Mouse (Mus musculus): Measurements from ENCODE around the gene Sfxn2.

Sfxn2 gene

DNA sequence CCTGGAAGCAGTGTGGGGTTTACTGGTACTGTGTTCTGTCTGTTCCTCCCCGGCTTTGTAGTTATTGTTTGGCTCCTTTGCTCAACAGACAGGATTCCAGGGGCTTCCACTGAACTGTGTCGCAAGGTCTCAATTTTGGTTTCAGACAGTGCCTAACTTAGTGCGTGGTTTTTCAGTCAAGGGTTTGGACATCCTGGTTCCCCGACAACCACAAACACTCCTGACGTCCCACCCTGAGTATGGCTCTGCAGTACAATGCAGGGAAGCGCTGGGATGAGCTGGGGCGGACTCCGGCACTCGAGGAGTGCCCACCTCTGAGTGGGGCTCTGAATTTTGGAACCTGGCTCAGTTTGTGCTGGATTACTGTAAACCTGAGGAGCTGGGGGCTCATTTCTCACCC is 56.6 kb downstream of the Sfxn2 start:
- DNase-seq (ENCODE audit: low spot score in 2 of 2) = no peak

DNA sequence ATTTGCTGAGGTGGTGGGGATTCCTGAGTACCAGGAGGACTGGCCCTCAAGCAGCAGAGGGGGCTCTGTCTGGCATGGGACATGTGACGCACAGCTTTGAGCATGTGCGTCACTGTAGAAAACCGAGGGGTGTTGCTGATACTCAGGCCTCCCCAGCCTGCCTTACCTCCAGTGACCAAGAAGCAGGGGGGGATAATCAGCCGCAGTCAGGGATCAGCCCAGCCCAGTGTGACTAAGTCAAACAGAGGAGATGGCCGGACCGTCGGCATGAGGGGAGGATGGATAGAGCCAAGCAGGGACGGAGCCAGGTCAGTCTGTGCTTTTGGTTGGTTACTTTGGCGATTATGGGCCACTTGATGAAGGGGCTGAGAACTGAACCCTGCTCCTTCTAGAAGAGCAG is 58.5 kb downstream of the Sfxn2 start:
- DNase-seq (ENCODE audit: low spot score in 2 of 2) = no peak

DNA sequence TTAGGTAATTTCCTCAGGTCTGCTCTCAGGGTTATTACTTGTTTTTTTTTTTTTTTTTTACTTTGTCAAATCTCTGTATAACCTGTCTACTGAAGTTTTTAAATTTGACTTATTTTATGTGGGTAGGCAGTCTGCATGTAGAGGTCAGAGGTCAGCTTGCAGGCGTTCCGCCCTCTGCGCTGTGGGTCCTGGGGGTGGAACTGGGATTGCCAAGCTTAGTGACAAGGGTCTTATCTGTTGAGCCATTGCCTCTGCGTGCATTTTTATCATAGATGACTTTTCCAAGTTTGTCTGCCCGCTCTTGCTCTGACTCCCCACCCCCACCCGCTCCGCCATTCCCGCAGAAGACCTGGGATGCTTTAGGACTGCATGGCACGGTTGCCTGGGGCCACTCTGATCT is 62.6 kb downstream of the Sfxn2 start:
- DNase-seq (ENCODE audit: low spot score in 2 of 2) = no peak

- no peak for DNase-seq (ENCODE audit: low spot score in 2 of 2)
Measured at GRCm38 (mm10) chr19:46637598-46637997, 64.4 kb downstream of the Sfxn2 start.

- DNase-seq (ENCODE audit: low spot score in 2 of 2) = no peak
Measured at GRCm38 (mm10) chr19:46639053-46639452, 65.9 kb downstream of the Sfxn2 start.

GRCm38 (mm10) chr19:46639496-46639895 is 66.3 kb downstream of the Sfxn2 start:
- DNase-seq (ENCODE audit: low spot score in 2 of 2) = no peak

DNA sequence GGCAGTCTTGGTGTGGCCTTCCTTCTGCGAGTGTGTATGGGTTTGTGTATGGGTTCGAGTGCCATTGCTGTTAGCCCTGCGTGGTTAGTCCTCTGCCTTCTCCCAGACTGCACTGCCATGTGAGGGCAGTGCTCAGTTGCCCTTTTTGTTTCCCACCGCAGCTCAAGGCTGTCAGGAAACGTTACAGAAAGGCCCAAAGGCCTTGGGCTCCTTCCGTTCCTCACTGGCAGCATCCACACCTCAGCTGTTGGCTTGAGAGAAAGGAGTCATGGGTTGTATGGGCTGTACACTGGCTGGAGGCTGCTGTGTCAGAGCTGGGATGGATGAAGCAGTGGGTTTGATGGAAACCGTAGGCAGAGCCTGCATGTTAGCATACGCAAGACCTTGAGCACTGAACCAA is 67.6 kb downstream of the Sfxn2 start:
- DNase-seq (ENCODE audit: low spot score in 2 of 2) = no peak

DNA sequence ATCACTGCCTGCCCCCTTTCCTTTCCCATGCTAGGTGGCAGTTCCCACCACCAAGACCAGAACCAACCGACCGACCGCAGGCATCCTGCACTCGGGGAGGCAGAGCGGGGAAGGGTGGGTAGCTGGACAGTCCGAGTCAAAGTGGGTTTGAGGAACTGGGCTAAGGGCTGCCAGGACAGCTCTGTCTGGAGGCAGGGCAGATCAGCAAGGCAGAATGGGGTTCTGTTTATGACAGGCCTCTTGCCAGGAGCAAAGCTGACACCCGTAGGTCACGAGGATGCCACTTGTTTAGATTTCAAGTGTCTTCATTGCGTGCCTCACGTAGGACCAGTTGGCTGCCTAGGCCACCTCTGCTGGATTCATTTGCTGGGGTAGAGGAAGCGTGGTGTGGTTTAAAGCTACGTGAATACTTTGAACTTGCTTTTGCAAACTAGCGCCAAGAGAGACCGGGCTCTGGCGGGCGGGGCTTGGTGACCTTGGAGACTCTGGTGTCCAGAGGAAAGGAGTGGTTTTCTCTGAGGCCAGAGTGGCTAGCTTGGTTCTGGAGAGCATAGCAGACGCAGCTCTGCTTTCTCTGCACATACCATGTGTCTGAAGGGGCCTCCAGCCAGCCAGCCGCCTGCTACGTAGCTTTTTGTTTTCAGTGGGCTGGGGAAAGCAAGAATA is 68.4 kb downstream of the Sfxn2 start:
- DNase-seq (ENCODE audit: low spot score in 2 of 2) = peak in 1 of 2 experiments; percentile 70

DNA sequence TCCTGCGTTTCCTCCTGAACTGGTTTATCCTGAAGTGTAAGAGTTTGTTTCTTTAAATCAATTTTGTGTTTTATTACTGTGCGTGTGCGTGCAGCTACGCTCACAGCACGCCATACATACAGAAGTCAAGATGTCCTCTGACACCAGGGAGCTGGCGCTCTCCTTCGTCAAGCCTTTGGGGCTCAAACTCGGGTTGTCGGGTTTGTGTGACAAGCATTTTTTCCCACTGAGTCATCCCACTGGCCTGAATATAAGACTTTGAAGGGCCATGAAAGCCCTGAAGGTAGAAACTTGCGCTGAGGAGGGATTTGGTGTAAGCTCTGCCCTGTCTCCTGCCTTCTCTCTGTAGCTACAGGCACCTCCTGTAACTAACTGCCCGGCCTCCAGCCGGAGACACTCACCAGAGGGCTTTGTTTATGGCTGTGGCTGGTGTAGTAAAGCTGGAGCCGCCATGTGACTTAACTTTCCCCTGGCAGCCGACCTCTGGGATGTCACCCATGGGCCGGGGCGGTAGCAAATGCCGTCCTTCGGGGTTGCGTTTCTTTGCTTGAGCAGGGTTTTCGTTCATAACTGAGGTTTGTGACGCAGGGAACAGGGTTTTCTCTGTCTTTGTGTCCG is 69.1 kb downstream of the Sfxn2 start:
- DNase-seq (ENCODE audit: low spot score in 2 of 2) = no peak

GRCm38 (mm10) chr19:46643236-46643635 is 70.1 kb downstream of the Sfxn2 start:
- no peak for DNase-seq (ENCODE audit: low spot score in 2 of 2)

DNA sequence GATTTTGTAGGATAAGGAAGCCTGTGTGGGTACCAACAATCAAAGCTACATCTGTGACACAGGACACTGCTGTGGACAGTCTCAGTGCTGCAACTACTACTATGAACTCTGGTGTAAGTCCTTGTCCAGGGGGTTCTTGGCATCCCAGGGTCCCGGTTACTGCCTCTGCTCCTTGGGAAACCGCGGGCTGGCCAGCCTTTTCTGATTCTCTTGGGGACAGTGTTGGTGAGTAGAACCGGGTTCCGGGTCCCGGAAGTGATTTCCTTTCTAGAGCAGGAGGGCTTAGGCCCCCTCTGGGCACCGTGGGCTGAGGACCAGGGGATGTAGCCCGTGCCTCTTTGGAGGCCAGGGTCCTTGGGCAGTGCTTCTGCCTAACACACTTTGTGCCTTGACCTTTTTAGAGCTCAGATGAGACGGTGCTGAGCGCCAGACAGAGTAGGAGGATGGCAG is 71.2 kb downstream of the Sfxn2 start:
- no peak for DNase-seq (ENCODE audit: low spot score in 2 of 2)

DNA sequence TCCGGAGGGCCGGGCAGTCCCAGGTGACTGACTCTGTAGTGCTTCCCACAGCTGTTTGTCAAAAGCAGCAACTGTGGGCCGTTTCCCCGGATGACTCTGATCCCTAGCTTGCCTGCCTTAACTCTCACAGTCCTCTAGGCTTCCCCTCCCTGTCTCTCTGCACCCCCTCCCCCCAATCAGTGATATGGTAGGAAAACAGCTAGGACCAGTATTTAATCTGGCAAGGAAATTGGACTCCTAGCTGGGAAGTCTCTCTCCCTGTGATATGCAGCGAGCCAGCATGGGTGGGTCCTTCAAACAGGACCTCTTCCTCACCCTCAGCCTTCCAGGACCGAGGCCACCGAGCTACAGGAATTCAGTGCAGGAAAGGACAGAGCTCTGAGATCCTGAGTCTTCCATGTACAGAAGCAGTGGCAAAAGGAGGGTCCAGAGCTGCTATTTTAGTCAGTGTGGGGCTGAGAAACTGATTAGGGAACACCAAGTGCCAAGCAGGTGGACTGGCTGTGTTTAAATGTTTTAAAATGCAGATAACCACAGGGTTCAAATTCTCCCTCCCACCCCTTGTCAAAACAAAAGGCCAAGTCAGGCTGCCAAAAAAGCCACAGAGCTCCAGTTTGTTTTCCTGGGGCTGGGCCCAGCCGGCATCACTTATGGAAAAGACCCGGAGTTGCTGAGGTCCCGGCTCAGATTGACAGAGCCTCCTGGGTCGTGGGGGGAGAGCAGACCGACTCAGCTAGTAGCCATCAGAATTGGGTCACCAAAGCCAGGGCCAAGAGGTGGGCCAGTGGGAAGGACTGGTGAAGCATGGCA is 71.8 kb downstream of the Sfxn2 start:
- peak in 1 of 2 experiments; percentile 44 for DNase-seq (ENCODE audit: low spot score in 2 of 2)

- no peak for DNase-seq (ENCODE audit: low spot score in 2 of 2)
Measured at GRCm38 (mm10) chr19:46646041-46646481, 72.9 kb downstream of the Sfxn2 start.

DNA sequence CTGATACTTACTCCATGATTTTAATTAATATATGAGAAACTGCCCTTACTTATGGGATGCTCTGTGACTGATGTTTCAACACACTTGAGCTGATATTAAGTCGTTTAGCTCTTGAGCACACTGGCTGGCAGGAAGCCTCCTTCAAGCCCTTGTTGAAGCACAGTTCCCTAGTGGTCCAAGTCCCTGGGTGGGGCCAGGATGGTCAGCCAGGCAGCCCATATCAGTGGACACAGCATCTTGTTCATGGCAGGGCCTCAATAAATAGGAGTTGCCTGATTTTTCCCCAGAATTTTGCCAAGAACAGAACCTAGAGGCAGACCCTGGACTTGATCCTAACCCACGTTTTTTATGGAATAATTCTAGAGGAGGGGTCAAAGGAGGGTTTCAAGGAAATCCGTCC is 74.1 kb downstream of the Sfxn2 start:
- DNase-seq (ENCODE audit: low spot score in 2 of 2) = no peak
